Comparison of ENCODE assay signal across 8 mouse cellular contexts in the genomic region with DNA sequence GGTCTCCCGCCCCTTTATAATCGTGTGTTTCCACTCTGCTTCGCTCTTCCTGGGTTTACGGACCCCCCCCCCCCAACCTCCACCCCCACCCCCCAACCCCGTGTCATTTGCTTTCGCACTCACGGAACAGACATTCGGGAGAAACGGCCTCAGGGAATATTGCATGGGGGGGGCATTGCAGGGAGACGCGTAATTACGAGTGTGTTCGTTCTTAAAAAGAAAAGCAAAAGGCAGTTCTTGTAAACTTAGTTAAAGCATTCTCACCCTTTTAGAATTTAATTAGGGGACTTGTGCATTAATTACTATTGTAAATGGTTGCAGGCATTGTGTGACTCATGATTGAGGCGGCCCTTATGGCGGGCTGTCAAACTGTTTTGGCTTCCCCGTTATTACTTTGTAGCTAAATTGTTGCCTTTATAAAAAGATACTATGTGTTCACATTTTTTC. TPM values are rescaled to one million over a fixed set of nuclear protein-coding genes. Genes with fewer than 3 reads are reported as not detected.
A peak's percentile ranks its signal among the peaks of the same experiment; 100 is the strongest.
DNase-seq lines count a peak whose midpoint lies in the region; ATAC-seq and TF ChIP-seq lines count a peak whose summit lies in the region.

No protein-coding gene starts in this region.

- TF ChIP-seq CTCF in liver, adult 2 months (IDR thresholded peaks at IDR 0.05; ENCODE audit: low read depth, low read length) = no peak

- DNase-seq in liver, adult 2 months (ENCODE audit: extremely low read depth, low read depth, low spot score) = no peak
- DNase-seq in liver (no peak), NIH3T3 (ENCODE audit: low read depth) (peak; percentile 59)
- DNase-seq in induced T-regulatory cell, adult 2 months (ENCODE audit: low read depth) = peak; percentile 47
- DNase-seq in liver, embryonic 11.5 days (ENCODE audit: low spot score) = no peak
- no peak for DNase-seq in thymus, postnatal 0 days (ENCODE audit: low spot score)

- H3K9me3 ChIP-seq in embryonic facial prominence, embryonic 13.5 days = no peaks in the 10 kb centered on the region
- H3K9me3 ChIP-seq in liver, embryonic 11.5 days (ENCODE audit: control insufficient read depth, low read length) = no peaks in the 10 kb centered on the region
- H3K9me3 ChIP-seq in stomach, embryonic 15.5 days = no peaks in the 10 kb centered on the region

- ATAC-seq in embryonic facial prominence, embryonic 13.5 days (ENCODE audit: insufficient number of reproducible peaks, insufficient read depth, low FRiP score, low TSS enrichment, low read depth) = no peak
- no peak for ATAC-seq in liver, embryonic 11.5 days (replicated peaks; ENCODE audit: low FRiP score)
- ATAC-seq in stomach, embryonic 15.5 days (ENCODE audit: insufficient read depth, low FRiP score, low read depth) = no peak

- H3K27ac ChIP-seq in liver, adult 2 months (replicated peaks; ENCODE audit: insufficient read depth, low read depth, low read length) = peak overlapping the region; percentile 27
- H3K27ac ChIP-seq in embryonic facial prominence, embryonic 13.5 days = peak overlapping the region; percentile 98
- H3K27ac ChIP-seq in liver, embryonic 11.5 days (ENCODE audit: low read depth, low read length) = peak overlapping the region; percentile 94
- peak overlapping the region; percentile 96; the same call in 1 of the 2 replicates for H3K27ac ChIP-seq in stomach, embryonic 15.5 days

- peak overlapping the region; percentile 69 for H3K4me2 ChIP-seq in embryonic facial prominence, embryonic 13.5 days
- peak overlapping the region; percentile 74 for H3K4me2 ChIP-seq in liver, embryonic 11.5 days
- H3K4me2 ChIP-seq in stomach, embryonic 15.5 days = peak overlapping the region; percentile 58

- H3K27me3 ChIP-seq in liver, adult 2 months (ENCODE audit: control insufficient read depth, insufficient read depth, low read length) = no peaks in the 10 kb centered on the region
- H3K27me3 ChIP-seq in embryonic facial prominence, embryonic 13.5 days = no peaks in the 10 kb centered on the region
- H3K27me3 ChIP-seq in liver, embryonic 11.5 days (replicated peaks; ENCODE audit: control insufficient read depth, insufficient read depth, low read length) = no peaks in the 10 kb centered on the region
- H3K27me3 ChIP-seq in stomach, embryonic 15.5 days (replicated peaks) = no peaks in the 10 kb centered on the region

- WGBS in liver, adult 2 months = under 1% methylated on average over 16 of the region's 16 CpGs
- under 1% methylated on average over 16 of the region's 16 CpGs for WGBS in embryonic facial prominence, embryonic 13.5 days
- WGBS in liver, embryonic 11.5 days = 2% methylated on average over 16 of the region's 16 CpGs
- 2% methylated on average over 16 of the region's 16 CpGs for WGBS in stomach, embryonic 15.5 days

- H3K4me1 ChIP-seq in liver, adult 2 months (ENCODE audit: control insufficient read depth, insufficient read depth, low read length) = peaks cover 25% of the 10 kb centered on the region
- H3K4me1 ChIP-seq in embryonic facial prominence, embryonic 13.5 days = peaks cover 23% of the 10 kb centered on the region
- peaks cover 7% of the 10 kb centered on the region; the same call in 1 of the 2 replicates for H3K4me1 ChIP-seq in liver, embryonic 11.5 days (replicated peaks; ENCODE audit: control insufficient read depth, insufficient read depth, low read length)
- H3K4me1 ChIP-seq in stomach, embryonic 15.5 days = peaks cover 16% of the 10 kb centered on the region

- TF ChIP-seq POLR2A in liver, adult 2 months (IDR thresholded peaks at IDR 0.05; ENCODE audit: extremely low read depth, insufficient read depth, low read length) = no peak

- H3K9ac ChIP-seq in liver, adult 2 months (ENCODE audit: low read depth, low read length) = peak overlapping the region; percentile 97
- peak overlapping the region; percentile 96 for H3K9ac ChIP-seq in embryonic facial prominence, embryonic 13.5 days
- peak overlapping the region; percentile 94 for H3K9ac ChIP-seq in liver, embryonic 11.5 days (ENCODE audit: low read depth, low read length)
- H3K9ac ChIP-seq in stomach, embryonic 15.5 days = peak overlapping the region; percentile 96; the same call in 1 of the 2 replicates

- H3K36me3 ChIP-seq in liver, adult 2 months (ENCODE audit: control insufficient read depth, insufficient read depth, low read length) = peaks cover 14% of the 10 kb centered on the region
- H3K36me3 ChIP-seq in embryonic facial prominence, embryonic 13.5 days = peaks cover 8% of the 10 kb centered on the region; the same call in 1 of the 2 replicates
- no peaks in the 10 kb centered on the region; the same call in 1 of the 2 replicates for H3K36me3 ChIP-seq in liver, embryonic 11.5 days (ENCODE audit: control insufficient read depth, insufficient read depth, low read length)
- H3K36me3 ChIP-seq in stomach, embryonic 15.5 days = no peaks in the 10 kb centered on the region

- H3K4me3 ChIP-seq in liver, adult 2 months (ENCODE audit: insufficient read depth, low read depth, low read length) = peak overlapping the region; percentile 77
- peak overlapping the region; percentile 88 for H3K4me3 ChIP-seq in embryonic facial prominence, embryonic 13.5 days
- peak overlapping the region; percentile 99 for H3K4me3 ChIP-seq in liver, embryonic 11.5 days (ENCODE audit: low read depth, low read length)
- H3K4me3 ChIP-seq in stomach, embryonic 15.5 days (replicated peaks) = peak overlapping the region; percentile 99

- peaks cover 21% of the 10 kb centered on the region for H3K79me2 ChIP-seq in liver, adult 2 months (ENCODE audit: control insufficient read depth, insufficient read depth, low read length)

RNA-seq across cellular contexts. Expression of a gene that starts 1.1 kb away (rescaled TPM):
- 29.7 and 32.4 TPM in 2 replicates for total RNA-seq in liver, adult 2 months (2014; rRNA removed)
- polyA plus RNA-seq in liver, adult 2 months (2012; rRNA removed) = 13.4 and 22.1 TPM in 2 replicates
- polyA plus RNA-seq in embryonic facial prominence, embryonic 13.5 days (2015; fragmentation: Nextera tagmentation; extraction: Ambion mirVana) = 58.6 and 68.3 TPM in 2 replicates
- polyA plus RNA-seq in liver, embryonic 11.5 days (2014; fragmentation: Nextera tagmentation; extraction: Ambion mirVana) = 36.4 and 41.1 TPM in 2 replicates
- 38.4 and 46.4 TPM in 2 replicates for polyA plus RNA-seq in stomach, embryonic 15.5 days (2015; fragmentation: Nextera tagmentation; extraction: Ambion mirVana)
- polyA plus RNA-seq in thymus, postnatal 0 days (2015; fragmentation: Nextera tagmentation; extraction: Ambion mirVana) = 62.7 and 94.2 TPM in 2 replicates

Comparison
In these comparisons a context has a peak if more than half of its experiments do, and no peak if none do; other contexts are left out.
1. DNase-seq: peak in NIH3T3 (single experiment) and induced T-regulatory cell, adult 2 months (single experiment); none in liver, adult 2 months (single experiment), liver (single experiment), liver, embryonic 11.5 days (single experiment) and thymus, postnatal 0 days (single experiment).
2. H3K27ac ChIP-seq: peak in every context shown above with its lines; median percentile 98 in embryonic facial prominence, embryonic 13.5 days; 96 in stomach, embryonic 15.5 days; 94 in liver, embryonic 11.5 days; 27 in liver, adult 2 months.
3. Peak in every context shown above with its lines, with median percentiles within 50 percentile points of each other: H3K4me3 ChIP-seq, H3K9ac ChIP-seq and H3K4me2 ChIP-seq.